Mouse (Mus musculus): ENCODE results near the gene Olfr305. TPM values are rescaled to one million over a fixed set of nuclear protein-coding genes. Genes with fewer than 3 reads are reported as not detected.
"Not testable (repeated sequence)": the region's sequence is repeated elsewhere in the genome, so short reads cannot be mapped to it uniquely, and the experiment has no call there.

Gene Olfr305
- not detected in 2 replicates for polyA plus RNA-seq (2014; fragmentation: Nextera tagmentation; extraction: Ambion mirVana)

DNA sequence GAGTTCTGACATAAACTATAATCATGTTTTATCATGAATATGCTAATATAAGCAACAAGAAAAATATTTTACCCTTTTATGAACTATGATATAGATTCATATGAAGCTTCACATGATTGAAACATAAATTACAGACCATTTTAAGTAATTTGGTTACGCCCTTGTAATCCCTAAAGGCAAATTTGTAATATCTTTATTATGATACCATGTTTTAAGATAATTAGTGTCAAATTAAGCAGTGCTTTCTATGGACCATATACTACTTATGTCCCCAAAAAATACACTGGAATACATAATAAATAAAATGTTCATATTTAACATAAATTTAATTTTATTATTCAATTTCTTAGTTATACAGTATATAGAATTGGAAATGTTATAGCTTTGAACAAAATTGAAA lies at the start of gene Olfr305:
Gene Olfr305, minus strand, starts transcription at position 101 of the 400 bp plus-strand sequence.
- H3K27me3 ChIP-seq (replicated peaks; ENCODE audit: control insufficient read depth, insufficient read depth, low read length), result no peaks in the 10 kb centered on the region
- no peaks in the 10 kb centered on the region for H3K9me3 ChIP-seq (ENCODE audit: control insufficient read depth, low read length)
- DNase-seq (ENCODE audit: low spot score) (no peak), ATAC-seq (replicated peaks; ENCODE audit: low FRiP score) (no peak)
- no peaks in the 10 kb centered on the region for H3K36me3 ChIP-seq (ENCODE audit: control insufficient read depth, insufficient read depth, low read length)
- H3K9ac ChIP-seq (ENCODE audit: low read depth, low read length), result no peak within 1 kb of the TSS
- H3K4me2 ChIP-seq, result no peak within 1 kb of the TSS
- no peak within 1 kb of the TSS for H3K27ac ChIP-seq (ENCODE audit: low read depth, low read length)
- no peaks in the 10 kb centered on the region for H3K4me1 ChIP-seq (replicated peaks; ENCODE audit: control insufficient read depth, insufficient read depth, low read length)
- no peak within 1 kb of the TSS for H3K4me3 ChIP-seq (ENCODE audit: low read depth, low read length)
- 81% methylated on average over 1 of the region's 1 CpGs for WGBS

DNA sequence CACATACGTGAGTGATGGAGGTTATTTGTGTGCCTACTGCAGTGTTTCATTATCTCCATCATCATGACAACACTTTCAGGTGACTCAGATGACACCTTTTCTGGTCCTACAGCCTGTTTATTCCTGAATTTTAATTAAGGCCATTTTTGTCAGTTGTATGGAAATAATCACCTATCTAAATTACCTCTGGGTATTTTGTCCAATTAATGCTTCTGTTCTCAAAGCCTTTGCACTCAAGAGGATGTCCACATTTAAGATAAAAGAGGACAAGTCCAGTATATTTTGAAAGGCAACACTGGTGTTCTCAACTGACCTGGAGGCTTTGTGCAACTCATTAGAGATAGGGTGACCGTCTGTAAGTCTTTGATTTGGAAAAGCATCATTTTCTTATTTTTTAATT lies 36.8 kb upstream of the Olfr305 start, which contains the start of gene Olfr301:
Gene Olfr301, plus strand, starts transcription at position 301 of the 400 bp plus-strand sequence.
- Histone ChIP-seq H3K27ac (ENCODE audit: low read depth, low read length) (no peak within 1 kb of the TSS), H3K9me3 (ENCODE audit: control insufficient read depth, low read length) (no peaks in the 10 kb centered on the region), H3K9ac (ENCODE audit: low read depth, low read length) (no peak within 1 kb of the TSS), H3K27me3 (replicated peaks; ENCODE audit: control insufficient read depth, insufficient read depth, low read length) (no peaks in the 10 kb centered on the region), H3K4me3 (ENCODE audit: low read depth, low read length) (no peak within 1 kb of the TSS), H3K4me2 (no peak within 1 kb of the TSS), H3K4me1 (replicated peaks; ENCODE audit: control insufficient read depth, insufficient read depth, low read length) (no peaks in the 10 kb centered on the region), H3K36me3 (ENCODE audit: control insufficient read depth, insufficient read depth, low read length) (no peaks in the 10 kb centered on the region)
- WGBS, result 79% methylated on average over 2 of the region's 2 CpGs
- no peak for ATAC-seq (replicated peaks; ENCODE audit: low FRiP score)
- no peak for DNase-seq (ENCODE audit: low spot score)

DNA sequence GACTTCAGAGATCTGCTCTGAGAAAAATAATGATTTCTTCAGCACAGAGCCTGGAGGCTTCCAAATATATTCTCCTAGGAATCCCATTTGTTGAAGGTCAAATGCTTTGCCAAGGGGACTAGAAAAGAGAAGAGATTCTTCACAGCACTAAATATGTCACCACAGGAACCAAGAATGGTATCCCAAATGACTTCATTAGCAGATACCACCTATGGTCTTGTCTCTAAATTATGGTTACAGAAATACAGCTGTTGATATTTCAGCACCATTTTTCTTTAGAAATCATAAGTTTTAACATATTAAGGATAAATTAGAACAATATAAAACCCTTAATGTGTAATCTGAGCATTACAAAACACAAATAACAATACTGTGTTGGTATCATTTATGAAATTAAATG lies 31.0 kb upstream of the Olfr305 start, which contains the start of gene Olfr303:
Gene Olfr303, minus strand, starts transcription at position 101 of the 400 bp plus-strand sequence.
- Histone ChIP-seq H3K36me3 (ENCODE audit: control insufficient read depth, insufficient read depth, low read length) (no peaks in the 10 kb centered on the region), H3K4me1 (replicated peaks; ENCODE audit: control insufficient read depth, insufficient read depth, low read length) (no peaks in the 10 kb centered on the region), H3K27me3 (replicated peaks; ENCODE audit: control insufficient read depth, insufficient read depth, low read length) (no peaks in the 10 kb centered on the region), H3K9me3 (ENCODE audit: control insufficient read depth, low read length) (no peaks in the 10 kb centered on the region), H3K4me3 (ENCODE audit: low read depth, low read length) (no peak within 1 kb of the TSS), H3K9ac (ENCODE audit: low read depth, low read length) (no peak within 1 kb of the TSS), H3K4me2 (no peak within 1 kb of the TSS), H3K27ac (ENCODE audit: low read depth, low read length) (no peak within 1 kb of the TSS)
- ATAC-seq (replicated peaks; ENCODE audit: low FRiP score) (no peak), DNase-seq (ENCODE audit: low spot score) (no peak)

DNA sequence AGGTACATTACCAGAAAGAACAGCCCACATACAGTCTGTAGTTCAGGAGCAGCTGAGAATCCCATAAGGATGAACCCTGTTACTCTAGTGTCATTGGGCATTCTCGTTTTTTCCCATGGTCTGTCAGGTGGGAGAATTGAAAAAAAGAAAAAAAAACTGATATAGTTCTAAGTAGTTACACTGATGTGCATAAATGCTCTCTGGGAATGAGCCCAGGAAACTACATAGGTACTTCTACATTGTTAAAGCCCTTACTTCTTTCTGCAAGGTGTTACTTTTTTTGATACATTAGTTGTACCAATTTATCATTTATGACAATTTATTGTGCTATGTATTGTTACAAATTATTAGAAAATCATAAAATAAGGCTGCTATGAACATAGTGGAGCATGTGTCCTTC lies 19.8 kb upstream of the Olfr305 start, which contains the start of gene Olfr304:
Gene Olfr304, minus strand, starts transcription at position 101 of the 400 bp plus-strand sequence.
- DNase-seq (ENCODE audit: low spot score) (no peak), ATAC-seq (replicated peaks; ENCODE audit: low FRiP score) (no peak)
- Histone ChIP-seq H3K4me2 (no peak within 1 kb of the TSS), H3K27ac (ENCODE audit: low read depth, low read length) (no peak within 1 kb of the TSS), H3K4me1 (replicated peaks; ENCODE audit: control insufficient read depth, insufficient read depth, low read length) (no peaks in the 10 kb centered on the region), H3K36me3 (ENCODE audit: control insufficient read depth, insufficient read depth, low read length) (no peaks in the 10 kb centered on the region), H3K27me3 (replicated peaks; ENCODE audit: control insufficient read depth, insufficient read depth, low read length) (no peaks in the 10 kb centered on the region), H3K9me3 (ENCODE audit: control insufficient read depth, low read length) (no peaks in the 10 kb centered on the region), H3K9ac (ENCODE audit: low read depth, low read length) (no peak within 1 kb of the TSS), H3K4me3 (ENCODE audit: low read depth, low read length) (no peak within 1 kb of the TSS)
- WGBS, result 52% methylated on average over 1 of the region's 1 CpGs

DNA sequence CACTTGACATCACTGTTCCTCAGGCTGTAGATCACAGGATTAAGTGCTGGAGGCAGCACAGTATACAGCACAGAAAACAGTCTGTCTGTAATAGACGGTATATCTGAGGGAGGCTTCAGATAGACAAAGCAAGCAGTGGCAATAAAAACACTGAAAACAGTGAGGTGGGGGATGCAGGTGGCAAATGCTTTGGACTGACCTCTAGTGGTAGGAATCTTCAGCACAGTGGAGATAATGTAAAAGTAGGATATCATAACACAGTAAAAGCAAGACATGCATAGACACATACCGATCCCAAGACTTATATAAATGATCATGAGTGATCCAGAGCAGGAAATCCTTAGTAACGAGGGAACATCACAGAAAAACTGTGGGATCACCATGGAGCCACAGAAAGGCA lies 19.0 kb upstream of the Olfr305 start:
- H3K4me2 ChIP-seq, result no peak overlapping the region
- no peaks in the 10 kb centered on the region for H3K36me3 ChIP-seq (ENCODE audit: control insufficient read depth, insufficient read depth, low read length)
- no peak overlapping the region for H3K4me3 ChIP-seq (ENCODE audit: low read depth, low read length)
- no peak overlapping the region for H3K27ac ChIP-seq (ENCODE audit: low read depth, low read length)
- no peak for DNase-seq (ENCODE audit: low spot score)
- no peak for ATAC-seq (replicated peaks; ENCODE audit: low FRiP score)
- H3K9ac ChIP-seq (ENCODE audit: low read depth, low read length), result no peak overlapping the region
- no peaks in the 10 kb centered on the region for H3K27me3 ChIP-seq (replicated peaks; ENCODE audit: control insufficient read depth, insufficient read depth, low read length)
- 64% methylated on average over 3 of the region's 3 CpGs for WGBS
- H3K9me3 ChIP-seq (ENCODE audit: control insufficient read depth, low read length), result no peaks in the 10 kb centered on the region
- no peaks in the 10 kb centered on the region for H3K4me1 ChIP-seq (replicated peaks; ENCODE audit: control insufficient read depth, insufficient read depth, low read length)

DNA sequence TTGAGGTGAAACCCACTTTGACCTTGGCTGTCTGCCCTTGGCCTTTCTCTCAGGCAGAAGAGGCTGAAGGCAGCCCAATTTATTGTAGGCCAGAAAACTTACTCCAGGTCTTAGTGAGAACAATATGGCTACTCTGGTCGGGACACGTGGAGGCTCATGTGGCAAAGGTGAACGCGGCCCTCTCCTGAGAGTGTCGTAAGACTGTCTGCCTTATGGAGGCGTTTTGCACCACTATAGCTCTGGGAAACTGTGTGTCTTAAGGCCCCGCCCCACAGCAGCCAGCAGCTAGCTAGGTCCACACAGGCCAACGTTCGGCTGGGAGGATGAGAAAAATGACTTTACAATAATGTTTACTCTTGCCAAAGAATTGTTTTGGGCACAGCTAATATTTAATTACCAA lies 20.4 kb downstream of the Olfr305 start:
- not testable (repeated sequence) for H3K27me3 ChIP-seq (replicated peaks; ENCODE audit: control insufficient read depth, insufficient read depth, low read length); H3K4me1 ChIP-seq (replicated peaks; ENCODE audit: control insufficient read depth, insufficient read depth, low read length); H3K9ac ChIP-seq (ENCODE audit: low read depth, low read length); H3K27ac ChIP-seq (ENCODE audit: low read depth, low read length); ATAC-seq (replicated peaks; ENCODE audit: low FRiP score); DNase-seq (ENCODE audit: low spot score); H3K4me3 ChIP-seq (ENCODE audit: low read depth, low read length); H3K4me2 ChIP-seq; H3K9me3 ChIP-seq (ENCODE audit: control insufficient read depth, low read length); H3K36me3 ChIP-seq (ENCODE audit: control insufficient read depth, insufficient read depth, low read length)
- WGBS, result 87% methylated on average over 9 of the region's 9 CpGs

DNA sequence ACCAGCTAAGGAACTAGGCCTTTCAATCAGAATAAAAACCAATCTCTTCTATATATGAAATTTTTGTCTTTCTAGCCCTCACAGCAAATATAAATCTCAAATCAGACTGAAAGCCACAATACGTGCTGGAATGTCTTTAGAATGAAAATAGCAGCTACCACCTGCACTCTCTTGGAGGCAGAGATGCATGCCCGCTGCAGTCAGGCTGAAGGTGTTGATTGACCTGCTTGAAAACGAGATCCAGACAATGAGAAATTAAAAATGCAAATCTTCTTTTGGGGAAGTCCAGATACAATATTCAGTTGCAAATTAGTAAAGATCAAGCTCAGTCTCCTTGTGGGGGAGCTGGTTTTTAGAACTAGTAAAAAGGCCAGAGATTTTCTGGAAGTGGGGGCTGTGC lies 22.5 kb downstream of the Olfr305 start:
- H3K4me3 ChIP-seq (ENCODE audit: low read depth, low read length), result no peak overlapping the region
- whole genome bisulfite sequencing, result 59% methylated on average over 3 of the region's 3 CpGs

DNA sequence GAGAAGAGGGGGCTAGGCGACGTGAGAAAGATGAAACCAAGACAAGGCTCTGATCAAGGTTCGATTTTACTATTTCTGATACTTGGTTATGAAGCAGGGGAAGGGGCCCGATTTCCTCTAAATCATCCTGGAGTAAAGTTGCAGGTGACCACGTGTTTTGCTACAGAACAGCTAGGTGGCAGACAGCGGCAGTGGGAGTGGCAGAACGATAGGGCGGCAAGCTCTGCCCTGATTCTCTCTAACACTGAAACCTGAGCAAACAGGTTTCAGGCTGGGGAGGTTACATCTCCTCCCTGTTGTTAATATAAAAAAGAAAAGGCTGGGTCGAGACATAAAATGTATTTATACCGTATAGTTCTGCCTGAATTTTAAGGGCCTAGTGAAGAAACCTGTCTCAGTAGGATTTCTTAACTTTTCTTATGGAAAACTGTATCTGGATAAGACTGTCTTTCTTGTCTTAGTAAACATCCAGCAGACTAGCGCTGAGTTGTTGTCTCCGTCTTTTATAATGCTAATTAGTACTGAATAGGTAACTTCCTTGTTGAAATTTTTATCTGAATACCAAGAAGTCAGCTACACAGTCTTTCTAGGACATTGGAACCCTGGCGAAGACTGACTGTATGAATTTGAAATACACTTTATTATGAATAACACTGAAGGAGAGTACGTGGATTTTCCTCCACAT lies 23.7 kb downstream of the Olfr305 start:
- 70% methylated on average over 14 of the region's 14 CpGs for WGBS
- Histone ChIP-seq H3K27ac (ENCODE audit: low read depth, low read length) (no peak overlapping the region), H3K4me2 (no peak overlapping the region), H3K36me3 (ENCODE audit: control insufficient read depth, insufficient read depth, low read length) (no peaks in the 10 kb centered on the region), H3K4me3 (ENCODE audit: low read depth, low read length) (no peak overlapping the region), H3K4me1 (replicated peaks; ENCODE audit: control insufficient read depth, insufficient read depth, low read length) (no peaks in the 10 kb centered on the region), H3K27me3 (replicated peaks; ENCODE audit: control insufficient read depth, insufficient read depth, low read length) (no peaks in the 10 kb centered on the region), H3K9me3 (ENCODE audit: control insufficient read depth, low read length) (no peaks in the 10 kb centered on the region), H3K9ac (ENCODE audit: low read depth, low read length) (no peak overlapping the region)
- DNase-seq (ENCODE audit: low spot score), result no peak
- no peak for ATAC-seq (replicated peaks; ENCODE audit: low FRiP score)

More for the DNA sequence above, 22.5 kb downstream of the Olfr305 start:
- no peak overlapping the region for H3K9ac ChIP-seq (ENCODE audit: low read depth, low read length)
- no peaks in the 10 kb centered on the region for H3K27me3 ChIP-seq (replicated peaks; ENCODE audit: control insufficient read depth, insufficient read depth, low read length)
- H3K36me3 ChIP-seq (ENCODE audit: control insufficient read depth, insufficient read depth, low read length), result no peaks in the 10 kb centered on the region
- no peak overlapping the region for H3K27ac ChIP-seq (ENCODE audit: low read depth, low read length)
- no peaks in the 10 kb centered on the region for H3K9me3 ChIP-seq (ENCODE audit: control insufficient read depth, low read length)
- ATAC-seq (replicated peaks; ENCODE audit: low FRiP score) (no peak), DNase-seq (ENCODE audit: low spot score) (no peak)
- no peak overlapping the region for H3K4me2 ChIP-seq
- H3K4me1 ChIP-seq (replicated peaks; ENCODE audit: control insufficient read depth, insufficient read depth, low read length), result no peaks in the 10 kb centered on the region

DNA sequence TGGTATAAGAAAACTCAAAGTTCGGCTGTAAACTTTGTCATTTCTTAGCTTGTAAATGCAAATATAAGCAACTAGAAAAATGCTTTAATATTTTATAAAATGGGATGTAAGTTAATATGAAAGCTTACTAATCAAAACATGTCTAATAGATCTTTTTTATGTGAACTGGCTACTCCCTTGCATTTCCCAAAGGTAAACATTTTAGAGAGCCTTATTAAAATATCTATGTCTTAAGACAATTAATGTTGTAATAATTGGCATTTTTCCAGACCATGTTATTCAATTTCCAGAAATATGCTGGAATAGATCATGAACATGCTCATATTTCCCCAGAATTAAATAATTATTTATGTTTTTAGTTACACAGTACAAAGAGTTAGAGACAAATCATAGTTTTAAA lies 29.2 kb downstream of the Olfr305 start, which contains the start of gene Olfr307:
Gene Olfr307, minus strand, starts transcription at position 101 of the 400 bp plus-strand sequence.
- ATAC-seq (replicated peaks; ENCODE audit: low FRiP score), result no peak

More for the DNA sequence above, 29.2 kb downstream of the Olfr305 start, which contains the start of gene Olfr307:
- H3K4me1 ChIP-seq (replicated peaks; ENCODE audit: control insufficient read depth, insufficient read depth, low read length), result no peaks in the 10 kb centered on the region
- H3K4me2 ChIP-seq, result no peak within 1 kb of the TSS
- no peaks in the 10 kb centered on the region for H3K9me3 ChIP-seq (ENCODE audit: control insufficient read depth, low read length)
- no peak within 1 kb of the TSS for H3K9ac ChIP-seq (ENCODE audit: low read depth, low read length)
- H3K4me3 ChIP-seq (ENCODE audit: low read depth, low read length), result no peak within 1 kb of the TSS
- no peaks in the 10 kb centered on the region for H3K36me3 ChIP-seq (ENCODE audit: control insufficient read depth, insufficient read depth, low read length)
- 79% methylated on average over 1 of the region's 1 CpGs for WGBS
- no peak within 1 kb of the TSS for H3K27ac ChIP-seq (ENCODE audit: low read depth, low read length)
- no peaks in the 10 kb centered on the region for H3K27me3 ChIP-seq (replicated peaks; ENCODE audit: control insufficient read depth, insufficient read depth, low read length)
- no peak for DNase-seq (ENCODE audit: low spot score)

All from liver, embryonic 11.5 days (tissue).